Mouse (Mus musculus) MEL (cell line): ENCODE data around the gene Alox15. TPM values are rescaled to one million over a fixed set of nuclear protein-coding genes. Genes with fewer than 3 reads are reported as not detected.

Experiments used
- DNase-seq: peaks from one replicate; pipeline ENCODE4 v3.0.0; 2011; ENCODE audit warnings: low read depth, low spot score
- H3K27ac ChIP-seq: 2 replicates; pipeline ENCODE4 v1.5.1; 2012; ENCODE audit warnings: low read depth, mild to moderate bottlenecking, control low read depth, low read length, moderate library complexity; ENCODE audit not compliant: control insufficient read depth
- H3K27me3 ChIP-seq, 2 experiments: fragments of 150-350 bp in 1 of 2; sonication (generic) in 1 of 2; 2 replicates each; pipeline ENCODE4 v1.6.1; 2012; ENCODE audit warnings: low read length in 2 of 2, mild to moderate bottlenecking in 2 of 2, improper control_type of control experiment in 1 of 2, moderate library complexity in 1 of 2; ENCODE audit not compliant: insufficient read depth in 2 of 2, control insufficient read depth in 1 of 2
- H3K36me3 ChIP-seq, 2 experiments: 2 replicates each; pipeline ENCODE4 v1.6.1; 2012 to 2014; ENCODE audit warnings: low read length in 2 of 2, improper control_type of control experiment in 1 of 2, inconsistent platforms in 1 of 2, mild to moderate bottlenecking in 1 of 2; ENCODE audit not compliant: insufficient read depth in 2 of 2, control insufficient read depth in 1 of 2
- H3K4me1 ChIP-seq, 2 experiments: fragments of 150-350 bp in 1 of 2; sonication (generic) in 1 of 2; 2 replicates each; pipeline ENCODE4 v1.6.1; 2012; ENCODE audit warnings: low read length in 2 of 2, improper control_type of control experiment in 1 of 2, mild to moderate bottlenecking in 1 of 2; ENCODE audit not compliant: insufficient read depth in 2 of 2, control insufficient read depth in 1 of 2
- H3K4me3 ChIP-seq, 2 experiments: fragments of 150-350 bp in 1 of 2; sonication (generic) in 1 of 2; 2 replicates each; pipeline ENCODE4 v1.5.1; 2012; ENCODE audit warnings: low read depth in 2 of 2, low read length in 2 of 2, mild to moderate bottlenecking in 2 of 2, moderate library complexity in 2 of 2, control low read depth in 1 of 2, improper control_type of control experiment in 1 of 2; ENCODE audit not compliant: control insufficient read depth in 1 of 2, insufficient read depth in 1 of 2
- H3K79me2 ChIP-seq: 2 replicates; pipeline ENCODE4 v1.6.1; 2012; ENCODE audit warnings: mild to moderate bottlenecking, low read length, moderate library complexity; ENCODE audit not compliant: control insufficient read depth, poor library complexity, insufficient read depth
- H3K9ac ChIP-seq: 2 replicates; pipeline ENCODE4 v1.6.1; 2012; ENCODE audit warnings: low read depth, mild to moderate bottlenecking, control low read depth, low read length, moderate library complexity; ENCODE audit not compliant: control insufficient read depth, poor library complexity, severe bottlenecking
- H3K9me3 ChIP-seq: fragments of 150-350 bp; sonication (generic); replicated peaks from 2 replicates; pipeline ENCODE4 v1.6.1; 2012; ENCODE audit warnings: mild to moderate bottlenecking, low read length, improper control_type of control experiment, moderate library complexity; ENCODE audit not compliant: insufficient read depth
- BHLHE40 ChIP-seq: IDR thresholded peaks from 2 replicates; pipeline ENCODE4 v1.6.1; 2012; ENCODE audit warnings: low read depth, mild to moderate bottlenecking, inconsistent platforms, low read length, improper control_type of control experiment, borderline replicate concordance
- CHD2 ChIP-seq: IDR thresholded peaks from 2 replicates; pipeline ENCODE4 v1.6.1; 2011; ENCODE audit warnings: low read length, improper control_type of control experiment
- CTCF ChIP-seq, 3 experiments: IDR thresholded peaks in 2 of 3; conservative IDR thresholded peaks in 1 of 3; 2 replicates each; pipeline ENCODE4 v1.5.1; 2011 to 2012; ENCODE audit warnings: low read length in 3 of 3, low read depth in 2 of 3, mild to moderate bottlenecking in 2 of 3, improper control_type of control experiment in 1 of 3, inconsistent platforms in 1 of 3, mixed read lengths in 1 of 3, moderate library complexity in 1 of 3; ENCODE audit not compliant: control insufficient read depth in 1 of 3, insufficient read depth in 1 of 3, poor library complexity in 1 of 3, severe bottlenecking in 1 of 3
- E2F4 ChIP-seq: IDR thresholded peaks from 2 replicates; pipeline ENCODE4 v1.6.1; 2011; ENCODE audit warnings: low read depth, low read length, improper control_type of control experiment, borderline replicate concordance
- EP300 ChIP-seq, 2 experiments: IDR thresholded peaks; 2 replicates each; pipeline ENCODE4 v1.6.1; 2011; ENCODE audit warnings: improper control_type of control experiment in 2 of 2, low read length in 2 of 2, low read depth in 1 of 2, mild to moderate bottlenecking in 1 of 2
- ETS1 ChIP-seq: IDR thresholded peaks from 2 replicates; pipeline ENCODE4 v1.6.1; 2012; ENCODE audit warnings: low read depth, mild to moderate bottlenecking, inconsistent platforms, low read length, improper control_type of control experiment, moderate library complexity
- GATA1 ChIP-seq: IDR thresholded peaks from 2 replicates; pipeline ENCODE4 v1.6.1; 2011; ENCODE audit warnings: low read depth, low read length, improper control_type of control experiment
- HCFC1 ChIP-seq: IDR thresholded peaks from 2 replicates; pipeline ENCODE4 v1.6.1; 2012; ENCODE audit warnings: low read depth, mild to moderate bottlenecking, inconsistent platforms, low read length, improper control_type of control experiment, moderate library complexity
- JUND ChIP-seq: IDR thresholded peaks from 2 replicates; pipeline ENCODE4 v1.6.1; 2011; ENCODE audit warnings: low read depth, mild to moderate bottlenecking, improper control_type of control experiment, low read length
- KAT2A ChIP-seq: conservative IDR thresholded peaks from 2 replicates; pipeline ENCODE4 v1.6.1; 2012; ENCODE audit warnings: low read depth, low read length, improper control_type of control experiment, inconsistent platforms
- MAFK ChIP-seq: IDR thresholded peaks from 2 replicates; pipeline ENCODE4 v1.6.1; 2011; ENCODE audit warnings: low read depth, mild to moderate bottlenecking, low read length, improper control_type of control experiment, borderline replicate concordance
- MAX ChIP-seq: IDR thresholded peaks from 2 replicates; pipeline ENCODE4 v1.6.1; 2011; ENCODE audit warnings: low read length, improper control_type of control experiment
- MAZ ChIP-seq: IDR thresholded peaks from 2 replicates; pipeline ENCODE4 v1.6.1; 2012; ENCODE audit warnings: low read depth, mild to moderate bottlenecking, inconsistent platforms, low read length, improper control_type of control experiment
- MEF2A ChIP-seq: IDR thresholded peaks from 2 replicates; pipeline ENCODE4 v1.6.1; 2014; ENCODE audit warnings: low read depth, mild to moderate bottlenecking, inconsistent platforms, low read length, improper control_type of control experiment; ENCODE audit not compliant: poor library complexity, insufficient replicate concordance, severe bottlenecking; ENCODE audit errors: extremely low read depth
- MXI1 ChIP-seq: IDR thresholded peaks from 2 replicates; pipeline ENCODE4 v1.6.1; 2011; ENCODE audit warnings: mild to moderate bottlenecking, low read depth, low read length, improper control_type of control experiment
- MYB ChIP-seq: IDR thresholded peaks from 2 replicates; pipeline ENCODE4 v1.6.1; 2011; ENCODE audit warnings: mild to moderate bottlenecking, low read depth, low read length, improper control_type of control experiment
- MYC ChIP-seq: IDR thresholded peaks from 2 replicates; pipeline ENCODE4 v1.6.1; 2011; ENCODE audit warnings: low read depth, mild to moderate bottlenecking, low read length, improper control_type of control experiment, moderate library complexity
- NELFE ChIP-seq: IDR thresholded peaks from 2 replicates; pipeline ENCODE4 v1.6.1; 2011; ENCODE audit warnings: low read depth, low read length, improper control_type of control experiment
- NRF1 ChIP-seq: IDR thresholded peaks from 2 replicates; pipeline ENCODE4 v1.6.1; 2014; ENCODE audit warnings: low read depth, mild to moderate bottlenecking, inconsistent platforms, low read length, improper control_type of control experiment, moderate library complexity; ENCODE audit not compliant: poor library complexity, insufficient read depth, severe bottlenecking
- POLR2A ChIP-seq, 2 experiments: IDR thresholded peaks; 2 replicates each; pipeline ENCODE4 v1.6.1; 2011 to 2012; ENCODE audit warnings: low read length in 2 of 2, mild to moderate bottlenecking in 2 of 2, control low read depth in 1 of 2, improper control_type of control experiment in 1 of 2, low read depth in 1 of 2, moderate library complexity in 1 of 2; ENCODE audit not compliant: control insufficient read depth in 1 of 2, insufficient read depth in 1 of 2, poor library complexity in 1 of 2
- POLR2AphosphoS2 ChIP-seq: IDR thresholded peaks from 2 replicates; pipeline ENCODE4 v1.6.1; 2011; ENCODE audit warnings: low read length, improper control_type of control experiment
- POLR2AphosphoS5 ChIP-seq: IDR thresholded peaks from 2 replicates; pipeline ENCODE4 v1.6.1; 2012; ENCODE audit warnings: low read depth, borderline replicate concordance, mild to moderate bottlenecking, inconsistent platforms, low read length, moderate library complexity, mixed read lengths
- RAD21 ChIP-seq: IDR thresholded peaks from 2 replicates; pipeline ENCODE4 v1.6.1; 2011; ENCODE audit warnings: mild to moderate bottlenecking, low read depth, low read length, improper control_type of control experiment
- RCOR1 ChIP-seq: IDR thresholded peaks from 2 replicates; pipeline ENCODE4 v1.6.1; 2012; ENCODE audit warnings: low read depth, mild to moderate bottlenecking, inconsistent platforms, low read length, improper control_type of control experiment
- SIN3A ChIP-seq: IDR thresholded peaks from 2 replicates; pipeline ENCODE4 v1.6.1; 2012; ENCODE audit warnings: low read length, improper control_type of control experiment, inconsistent platforms
- TAL1 ChIP-seq: IDR thresholded peaks from 2 replicates; pipeline ENCODE4 v1.6.1; 2012; ENCODE audit warnings: mild to moderate bottlenecking, inconsistent platforms, low read length, moderate library complexity, mixed read lengths
- TBP ChIP-seq: IDR thresholded peaks from 2 replicates; pipeline ENCODE4 v1.8.0; 2011; ENCODE audit warnings: low read depth, low read length, improper control_type of control experiment
- TCF12 ChIP-seq: IDR thresholded peaks from 2 replicates; pipeline ENCODE4 v1.6.1; 2014; ENCODE audit warnings: low read depth, mild to moderate bottlenecking, inconsistent platforms, low read length, improper control_type of control experiment, moderate library complexity
- UBTF ChIP-seq: IDR thresholded peaks from 2 replicates; pipeline ENCODE4 v1.6.1; 2012; ENCODE audit warnings: low read depth, mild to moderate bottlenecking, inconsistent platforms, low read length, improper control_type of control experiment, moderate library complexity, borderline replicate concordance; ENCODE audit not compliant: insufficient read depth
- USF2 ChIP-seq, 2 experiments: IDR thresholded peaks; 2 replicates each; pipeline ENCODE4 v1.6.1; 2011 to 2012; ENCODE audit warnings: improper control_type of control experiment in 2 of 2, low read length in 2 of 2, borderline replicate concordance in 1 of 2, inconsistent platforms in 1 of 2, low read depth in 1 of 2, mild to moderate bottlenecking in 1 of 2; ENCODE audit not compliant: insufficient read depth in 1 of 2
- ZC3H11A ChIP-seq: IDR thresholded peaks from 2 replicates; pipeline ENCODE4 v1.6.1; 2012; ENCODE audit warnings: low read depth, mild to moderate bottlenecking, inconsistent platforms, low read length, improper control_type of control experiment
- ZKSCAN1 ChIP-seq: IDR thresholded peaks from 2 replicates; pipeline ENCODE4 v1.6.1; 2012; ENCODE audit warnings: low read depth, mild to moderate bottlenecking, inconsistent platforms, low read length, improper control_type of control experiment, moderate library complexity
- ZMIZ1 ChIP-seq: IDR thresholded peaks from 2 replicates; pipeline ENCODE4 v1.6.1; 2012; ENCODE audit warnings: low read depth, mild to moderate bottlenecking, inconsistent platforms, low read length, improper control_type of control experiment, moderate library complexity
- ZNF384 ChIP-seq: IDR thresholded peaks from 2 replicates; pipeline ENCODE4 v1.6.1; 2012; ENCODE audit warnings: low read depth, mild to moderate bottlenecking, inconsistent platforms, low read length, improper control_type of control experiment
- polyA plus RNA-seq, 2 experiments: library from polyadenylated mRNA; stranded (reverse) in 1 of 2; unstranded in 1 of 2; fragments of >175 nt in 1 of 2; fragments of >200 nt in 1 of 2; gene quantifications; 2 replicates each; pipeline versions ENCODE4 v1.2.1 to v1.2.4; 2012; ENCODE audit warnings: low replicate concordance in 2 of 2, low read depth in 1 of 2; ENCODE audit not compliant: insufficient read length in 2 of 2, insufficient read depth in 1 of 2, missing spikeins in 1 of 2
- total RNA-seq: library from RNA; depleted of rRNA; stranded (reverse); fragments of 300-350 nt; gene quantifications from 2 replicates; pipeline ENCODE4 v1.2.3, GENCODE M21; 2012

Gene Alox15
- total and polyA plus RNA-seq, 3 experiments = not detected

GRCm38 (mm10) chr11:70376054-70376453 is 24.2 kb upstream of the Alox15 start (continued):
- TF ChIP-seq NRF1 = no peak
- TF ChIP-seq, all 39 proteins: peak for 7

- no peaks in the 10 kb centered on the region for H3K79me2 ChIP-seq
- H3K9ac ChIP-seq = peak overlapping the region; percentile 8; the same call in 1 of the 2 replicates
- no peak overlapping the region; a peak in 1 of 4 replicates for H3K4me3 ChIP-seq
- peak overlapping the region; percentile 25 for H3K27ac ChIP-seq
- H3K36me3 ChIP-seq = peaks cover 0 to 15% of the 10 kb centered on the region in 2 experiments; a peak in 2 of 4 replicates
- peaks cover 0 to 6% of the 10 kb centered on the region in 2 experiments; a peak in 3 of 4 replicates for H3K27me3 ChIP-seq
- H3K4me1 ChIP-seq = peaks cover 5 to 16% of the 10 kb centered on the region in 2 experiments
- H3K9me3 ChIP-seq = no peaks in the 10 kb centered on the region
- DNase-seq = peak; percentile 98
- TF ChIP-seq E2F4 = no peak
- TF ChIP-seq SIN3A = peak; percentile 63; the same call in 1 of the 2 replicates
- TF ChIP-seq JUND = 0 out of 2 replicates have a peak, but pooled peaks have one; percentile 37
- TF ChIP-seq MEF2A = no peak
- TF ChIP-seq ZKSCAN1 = no peak
- TF ChIP-seq POLR2AphosphoS5 = no peak
- no peak for TF ChIP-seq MAFK
- TF ChIP-seq USF2 (IDR thresholded peaks at IDR 0.05; ENCODE audit: borderline replicate concordance in 1 of 2, insufficient read depth in 1 of 2, low read depth in 1 of 2, low read length in 2 of 2) = no peak
- TF ChIP-seq TAL1 = no peak
- peak; percentile 92 for TF ChIP-seq MYC
- TF ChIP-seq CTCF (IDR thresholded peaks at IDR 0.05 in 2 of 3, conservative IDR thresholded peaks at IDR 0.05 in 1 of 3; ENCODE audit: control insufficient read depth in 1 of 3, insufficient read depth in 1 of 3, low read depth in 2 of 3, low read length in 3 of 3, poor library complexity in 1 of 3, severe bottlenecking in 1 of 3) = peak in 1 of 3 experiments; percentile 37; a peak in 2 of 6 replicates
- TF ChIP-seq TBP = peak; percentile 96
- TF ChIP-seq ZNF384 = no peak
- TF ChIP-seq NELFE = no peak
- TF ChIP-seq NRF1 = no peak
- peak; percentile 46; the same call in 1 of the 2 replicates for TF ChIP-seq RCOR1
- TF ChIP-seq MXI1 = peak; percentile 53; the same call in 1 of the 2 replicates
- TF ChIP-seq RAD21 = peak; percentile 31
- TF ChIP-seq ZMIZ1 = no peak
- no peak for TF ChIP-seq KAT2A
- TF ChIP-seq TCF12 = no peak
- no peak; the same call in 1 of the 2 replicates for TF ChIP-seq ETS1
- TF ChIP-seq CHD2 = no peak
- peak; percentile 36; the same call in 1 of the 2 replicates for TF ChIP-seq HCFC1
- TF ChIP-seq POLR2AphosphoS2 = no peak
- no peak for TF ChIP-seq MAZ
- no peak; the same call in 1 of the 2 replicates for TF ChIP-seq MYB
- TF ChIP-seq GATA1 = 0 out of 2 replicates have a peak, but pooled peaks have one; percentile 2
- 0 out of 2 replicates have a peak, but pooled peaks have one; percentile 60 for TF ChIP-seq UBTF
- TF ChIP-seq BHLHE40 = no peak
- TF ChIP-seq MAX = 0 out of 2 replicates have a peak, but pooled peaks have one; percentile 44
- TF ChIP-seq EP300 (IDR thresholded peaks at IDR 0.05; ENCODE audit: low read depth in 1 of 2, low read length in 2 of 2) = peak; percentile 49 to 86
- TF ChIP-seq ZC3H11A = no peak
- no peak for TF ChIP-seq POLR2A (IDR thresholded peaks at IDR 0.05; ENCODE audit: control insufficient read depth in 1 of 2, insufficient read depth in 1 of 2, low read depth in 1 of 2, low read length in 2 of 2, poor library complexity in 1 of 2)
These were observed 22.5 kb upstream of the Alox15 start for GRCm38 (mm10) chr11:70374302-70374701.
